Mouse (Mus musculus): ENCODE measurements around the gene Fignl1. TPM values are rescaled to one million over a fixed set of nuclear protein-coding genes. Genes with fewer than 3 reads are reported as not detected.
A peak's percentile ranks its signal among the peaks of the same experiment; 100 is the strongest.

Gene Fignl1
- polyA plus RNA-seq, 1 experiment from 2014 or later: 13.3 TPM

DNA sequence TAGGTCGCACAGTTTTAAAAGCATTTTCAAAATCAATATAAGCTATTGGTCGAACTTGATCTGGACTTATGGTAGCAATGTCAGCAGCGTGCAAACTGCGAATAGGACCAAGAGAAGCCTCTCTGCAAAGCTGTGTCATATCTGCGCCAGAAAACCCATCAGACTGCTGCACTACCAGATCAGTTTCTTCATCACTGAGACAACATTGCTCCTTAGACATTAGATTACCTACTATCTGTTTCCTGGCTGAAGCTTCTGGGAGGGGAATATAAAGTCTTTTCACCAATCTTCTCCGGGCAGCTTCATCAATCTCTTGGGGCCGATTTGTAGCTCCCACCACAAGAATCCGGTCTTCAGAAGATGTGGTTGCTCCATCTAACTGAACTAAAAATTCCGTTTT, 7.7 kb downstream of the Fignl1 start:
- no peaks in the 10 kb centered on the region for H3K9me3 ChIP-seq (ENCODE audit: control insufficient read depth, low read length)
- H3K4me3 ChIP-seq (replicated peaks; ENCODE audit: low read length): no peak overlapping the region
- ATAC-seq (ENCODE audit: low FRiP score) (no peak), DNase-seq (ENCODE audit: low spot score) (no peak)
- no peaks in the 10 kb centered on the region for H3K4me1 ChIP-seq (replicated peaks; ENCODE audit: control insufficient read depth, insufficient read depth, low read length)
- no peak overlapping the region for H3K9ac ChIP-seq
- WGBS: 97% methylated on average over 9 of the region's 9 CpGs
- peaks cover 21% of the 10 kb centered on the region for H3K36me3 ChIP-seq (replicated peaks; ENCODE audit: control insufficient read depth, insufficient read depth)
- H3K27ac ChIP-seq: no peak overlapping the region
- H3K27me3 ChIP-seq (ENCODE audit: control insufficient read depth, insufficient read depth, low read length): no peaks in the 10 kb centered on the region
- H3K4me2 ChIP-seq (replicated peaks): no peak overlapping the region

DNA sequence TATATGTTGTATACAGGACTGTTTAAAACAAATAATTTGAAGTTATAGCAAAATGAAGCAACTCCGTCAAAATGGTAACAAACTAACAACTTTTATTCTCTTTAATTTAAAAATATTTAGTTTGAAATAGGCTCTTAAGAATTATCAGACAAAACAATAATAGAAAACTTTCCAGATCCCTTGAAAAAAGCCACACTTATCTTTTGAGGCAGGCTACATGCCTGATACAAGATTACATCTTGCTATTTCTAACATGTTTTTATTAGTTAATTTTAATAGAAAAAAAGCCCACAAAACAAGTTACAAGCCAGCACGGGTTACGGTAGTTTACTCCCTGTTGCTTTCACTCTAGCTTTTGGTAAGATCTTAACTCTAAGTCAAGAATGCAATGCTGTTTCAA, 8.5 kb downstream of the Fignl1 start:
- Histone ChIP-seq H3K27me3 (ENCODE audit: control insufficient read depth, insufficient read depth, low read length) (no peaks in the 10 kb centered on the region), H3K4me2 (replicated peaks) (no peak overlapping the region), H3K27ac (no peak overlapping the region), H3K9ac (no peak overlapping the region), H3K4me1 (replicated peaks; ENCODE audit: control insufficient read depth, insufficient read depth, low read length) (no peaks in the 10 kb centered on the region), H3K36me3 (replicated peaks; ENCODE audit: control insufficient read depth, insufficient read depth) (peaks cover 21% of the 10 kb centered on the region), H3K4me3 (replicated peaks; ENCODE audit: low read length) (no peak overlapping the region), H3K9me3 (ENCODE audit: control insufficient read depth, low read length) (no peaks in the 10 kb centered on the region)
- ATAC-seq (ENCODE audit: low FRiP score) (no peak), DNase-seq (ENCODE audit: low spot score) (no peak)
- 94% methylated on average over 3 of the region's 3 CpGs for WGBS

DNA sequence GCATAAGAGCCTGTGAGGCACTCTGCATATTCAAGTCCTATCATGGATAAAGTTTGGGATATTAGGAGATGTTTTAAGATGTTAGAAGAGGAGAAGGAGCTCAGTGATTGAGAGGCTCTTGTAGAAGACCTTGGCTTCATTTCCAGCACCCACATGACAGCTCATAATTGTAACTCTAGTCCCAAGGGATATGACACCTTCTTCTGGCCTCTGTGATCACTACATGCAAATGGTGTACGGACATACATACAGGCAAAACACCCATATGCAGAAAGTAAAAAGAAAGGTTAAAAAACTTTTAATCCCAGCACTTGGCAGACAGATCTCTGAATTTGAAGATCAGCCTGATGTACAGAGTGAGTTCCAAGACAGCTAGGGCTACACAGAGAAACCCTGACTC, 10.1 kb downstream of the Fignl1 start:
- 97% methylated on average over 1 of the region's 1 CpGs for WGBS

DNA sequence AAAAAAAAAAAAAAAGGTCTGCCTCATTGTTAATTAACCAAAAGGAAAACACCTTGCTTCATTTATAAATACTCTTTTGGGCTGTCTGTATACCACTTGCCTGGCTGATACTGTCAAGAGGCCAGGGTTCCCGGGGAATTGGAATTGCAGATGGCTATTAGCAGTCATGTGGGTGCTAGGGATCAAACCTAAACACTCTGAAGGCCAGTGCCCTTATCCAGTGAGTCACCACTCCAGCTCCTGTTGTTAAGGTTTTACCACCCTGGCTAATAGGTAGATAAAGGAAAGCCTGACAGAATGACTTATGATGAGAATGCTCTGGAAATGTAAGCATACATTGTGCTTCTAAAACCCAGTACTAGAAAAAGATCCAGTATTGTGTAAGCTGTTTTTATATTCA, 14.1 kb downstream of the Fignl1 start:
- ATAC-seq (ENCODE audit: low FRiP score) (no peak), DNase-seq (ENCODE audit: low spot score) (no peak)
- H3K27ac ChIP-seq: no peak overlapping the region
- H3K9me3 ChIP-seq (ENCODE audit: control insufficient read depth, low read length): no peaks in the 10 kb centered on the region
- no peak overlapping the region for H3K4me3 ChIP-seq (replicated peaks; ENCODE audit: low read length)
- WGBS: 93% methylated on average over 1 of the region's 1 CpGs
- H3K4me1 ChIP-seq (replicated peaks; ENCODE audit: control insufficient read depth, insufficient read depth, low read length): no peaks in the 10 kb centered on the region
- no peaks in the 10 kb centered on the region for H3K27me3 ChIP-seq (ENCODE audit: control insufficient read depth, insufficient read depth, low read length)
- H3K4me2 ChIP-seq (replicated peaks): no peak overlapping the region
- H3K9ac ChIP-seq: no peak overlapping the region
- no peaks in the 10 kb centered on the region for H3K36me3 ChIP-seq (replicated peaks; ENCODE audit: control insufficient read depth, insufficient read depth)

More for the DNA sequence above, 10.1 kb downstream of the Fignl1 start:
- Histone ChIP-seq H3K36me3 (replicated peaks; ENCODE audit: control insufficient read depth, insufficient read depth) (peaks cover 21% of the 10 kb centered on the region), H3K27ac (no peak overlapping the region), H3K4me1 (replicated peaks; ENCODE audit: control insufficient read depth, insufficient read depth, low read length) (no peaks in the 10 kb centered on the region), H3K4me3 (replicated peaks; ENCODE audit: low read length) (no peak overlapping the region), H3K9me3 (ENCODE audit: control insufficient read depth, low read length) (no peaks in the 10 kb centered on the region), H3K9ac (no peak overlapping the region), H3K4me2 (replicated peaks) (no peak overlapping the region), H3K27me3 (ENCODE audit: control insufficient read depth, insufficient read depth, low read length) (no peaks in the 10 kb centered on the region)
- DNase-seq (ENCODE audit: low spot score) (no peak), ATAC-seq (ENCODE audit: low FRiP score) (no peak)

DNA sequence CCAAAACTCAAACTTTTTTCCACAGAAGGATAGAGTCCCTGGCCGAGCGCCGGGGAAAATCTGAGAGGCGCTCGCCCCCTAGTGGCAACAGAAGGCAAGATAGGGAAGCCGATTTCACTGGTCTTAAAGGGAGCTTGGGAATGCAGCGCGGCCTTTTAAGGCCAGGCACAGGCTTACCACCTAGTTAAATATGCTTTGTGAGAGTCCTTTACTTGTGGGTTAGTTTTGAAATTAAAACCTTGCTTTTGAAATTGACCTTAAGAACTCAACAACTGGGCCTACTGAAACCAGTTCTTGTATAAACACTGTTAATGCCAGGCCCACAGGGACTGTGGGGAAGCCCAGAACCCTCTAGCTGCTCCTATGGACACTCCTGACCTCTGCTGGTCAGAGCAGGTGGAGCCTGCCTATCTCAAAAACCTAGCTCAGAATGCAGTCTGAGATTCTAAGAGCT, 20.2 kb downstream of the Fignl1 start:
- Histone ChIP-seq H3K36me3 (replicated peaks; ENCODE audit: control insufficient read depth, insufficient read depth) (no peaks in the 10 kb centered on the region), H3K9me3 (ENCODE audit: control insufficient read depth, low read length) (no peaks in the 10 kb centered on the region), H3K9ac (no peak overlapping the region), H3K4me2 (replicated peaks) (peak overlapping the region; percentile 36; the same call in 1 of the 2 replicates), H3K27ac (no peak overlapping the region), H3K4me3 (replicated peaks; ENCODE audit: low read length) (no peak overlapping the region), H3K27me3 (ENCODE audit: control insufficient read depth, insufficient read depth, low read length) (no peaks in the 10 kb centered on the region), H3K4me1 (replicated peaks; ENCODE audit: control insufficient read depth, insufficient read depth, low read length) (no peaks in the 10 kb centered on the region)
- DNase-seq (ENCODE audit: low spot score): peak; percentile 88
- 0% methylated on average over 8 of the region's 8 CpGs for WGBS
- peak; percentile 94 for ATAC-seq (ENCODE audit: low FRiP score)

DNA sequence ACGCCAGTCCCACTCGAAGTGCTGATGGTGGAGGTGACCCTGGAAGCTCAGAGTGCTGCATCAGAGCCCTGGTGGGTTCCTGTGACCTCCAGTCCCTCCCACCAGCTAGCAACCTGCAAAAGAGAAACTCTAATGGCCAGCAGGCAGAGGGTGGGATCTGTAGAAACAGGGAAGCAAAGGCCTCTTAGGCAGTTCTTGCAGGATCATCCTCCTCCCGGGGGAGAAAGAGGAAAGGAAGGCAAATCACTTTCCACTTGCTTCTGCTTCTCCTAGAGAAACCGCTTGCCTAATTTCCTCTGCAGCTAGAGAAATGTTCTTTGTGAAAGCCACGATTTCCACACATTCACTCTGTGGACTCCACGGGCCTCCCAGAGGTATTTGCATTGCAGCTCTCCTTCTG, 23.3 kb downstream of the Fignl1 start:
- Histone ChIP-seq H3K4me3 (replicated peaks; ENCODE audit: low read length) (no peak overlapping the region), H3K4me2 (replicated peaks) (no peak overlapping the region), H3K27me3 (ENCODE audit: control insufficient read depth, insufficient read depth, low read length) (no peaks in the 10 kb centered on the region), H3K36me3 (replicated peaks; ENCODE audit: control insufficient read depth, insufficient read depth) (no peaks in the 10 kb centered on the region), H3K9me3 (ENCODE audit: control insufficient read depth, low read length) (no peaks in the 10 kb centered on the region), H3K9ac (no peak overlapping the region), H3K4me1 (replicated peaks; ENCODE audit: control insufficient read depth, insufficient read depth, low read length) (no peaks in the 10 kb centered on the region), H3K27ac (no peak overlapping the region)
- WGBS: 74% methylated on average over 6 of the region's 6 CpGs
- no peak for ATAC-seq (ENCODE audit: low FRiP score)
- no peak for DNase-seq (ENCODE audit: low spot score)

DNA sequence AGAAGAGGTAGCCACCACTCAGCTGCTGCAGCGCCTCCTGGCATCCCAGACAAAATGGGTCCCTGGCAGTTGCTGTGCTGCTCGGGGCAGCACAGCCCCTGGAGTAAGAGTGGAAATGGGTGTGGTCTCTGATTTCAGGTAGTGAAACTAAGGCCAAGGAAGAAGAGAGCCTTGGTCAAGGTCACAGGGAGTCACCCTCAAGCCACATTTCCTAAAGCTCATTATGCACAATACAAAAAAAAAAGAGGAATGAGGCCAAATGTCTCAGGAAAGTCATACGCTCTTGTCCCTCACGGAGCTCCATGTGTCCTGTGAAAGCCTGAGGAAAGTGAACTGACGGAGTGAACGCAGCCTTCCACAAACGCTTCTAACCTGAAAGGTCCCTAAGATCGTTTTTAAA, 27.0 kb downstream of the Fignl1 start:
- no peak for ATAC-seq (ENCODE audit: low FRiP score)
- H3K4me1 ChIP-seq (replicated peaks; ENCODE audit: control insufficient read depth, insufficient read depth, low read length): no peaks in the 10 kb centered on the region
- no peaks in the 10 kb centered on the region for H3K36me3 ChIP-seq (replicated peaks; ENCODE audit: control insufficient read depth, insufficient read depth)
- H3K27ac ChIP-seq: no peak overlapping the region
- H3K27me3 ChIP-seq (ENCODE audit: control insufficient read depth, insufficient read depth, low read length): no peaks in the 10 kb centered on the region
- H3K9ac ChIP-seq: no peak overlapping the region
- WGBS: 89% methylated on average over 8 of the region's 8 CpGs
- no peaks in the 10 kb centered on the region for H3K9me3 ChIP-seq (ENCODE audit: control insufficient read depth, low read length)
- H3K4me2 ChIP-seq (replicated peaks): no peak overlapping the region
- H3K4me3 ChIP-seq (replicated peaks; ENCODE audit: low read length): no peak overlapping the region
- no peak for DNase-seq (ENCODE audit: low spot score)

DNA sequence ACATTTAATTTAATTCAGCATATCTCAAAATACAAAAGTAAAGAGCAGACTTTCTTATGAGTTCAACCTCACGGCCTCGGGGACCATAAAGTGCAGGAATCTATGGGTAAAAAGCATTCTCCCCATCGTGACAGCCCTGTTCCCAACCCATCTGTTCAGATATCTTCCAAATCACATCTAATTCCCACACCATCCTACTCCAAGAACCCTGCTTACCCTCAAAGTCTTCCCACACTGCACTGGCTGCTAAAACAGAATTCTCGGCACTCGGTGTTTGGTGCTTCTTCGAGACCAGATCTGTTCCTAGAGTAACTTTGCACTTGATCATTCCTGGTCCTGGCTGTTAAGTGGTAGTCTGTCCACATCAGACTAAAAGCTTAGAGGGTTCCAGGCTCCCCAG, 30.4 kb downstream of the Fignl1 start:
- DNase-seq (ENCODE audit: low spot score) (no peak), ATAC-seq (ENCODE audit: low FRiP score) (no peak)
- no peak overlapping the region for H3K9ac ChIP-seq
- H3K4me2 ChIP-seq (replicated peaks): no peak overlapping the region
- no peak overlapping the region for H3K27ac ChIP-seq
- no peaks in the 10 kb centered on the region for H3K9me3 ChIP-seq (ENCODE audit: control insufficient read depth, low read length)
- 96% methylated on average over 6 of the region's 6 CpGs for WGBS
- H3K4me1 ChIP-seq (replicated peaks; ENCODE audit: control insufficient read depth, insufficient read depth, low read length): no peaks in the 10 kb centered on the region
- no peak overlapping the region for H3K4me3 ChIP-seq (replicated peaks; ENCODE audit: low read length)
- H3K36me3 ChIP-seq (replicated peaks; ENCODE audit: control insufficient read depth, insufficient read depth): no peaks in the 10 kb centered on the region
- no peaks in the 10 kb centered on the region for H3K27me3 ChIP-seq (ENCODE audit: control insufficient read depth, insufficient read depth, low read length)

DNA sequence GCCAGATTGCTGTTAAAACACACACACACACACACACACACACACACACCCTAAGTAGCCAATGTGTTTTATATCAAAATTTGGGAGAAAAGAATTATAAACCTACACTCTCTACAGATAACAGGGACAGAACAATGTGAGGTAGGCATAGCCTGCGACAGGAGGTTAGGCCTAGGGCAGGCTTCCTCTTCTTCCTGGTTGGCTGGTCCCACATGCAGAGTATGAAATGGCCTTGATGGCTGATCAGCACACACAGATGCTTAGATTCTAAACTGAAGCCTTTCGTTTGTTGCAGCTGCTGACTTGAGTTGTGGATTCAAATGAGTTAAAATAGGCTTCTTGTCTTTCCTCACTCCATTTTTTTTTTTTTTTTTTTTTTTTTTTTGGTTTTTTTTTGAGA, 31.0 kb downstream of the Fignl1 start:
- Histone ChIP-seq H3K27ac (no peak overlapping the region), H3K27me3 (ENCODE audit: control insufficient read depth, insufficient read depth, low read length) (no peaks in the 10 kb centered on the region), H3K9ac (no peak overlapping the region), H3K9me3 (ENCODE audit: control insufficient read depth, low read length) (no peaks in the 10 kb centered on the region), H3K4me1 (replicated peaks; ENCODE audit: control insufficient read depth, insufficient read depth, low read length) (no peaks in the 10 kb centered on the region), H3K36me3 (replicated peaks; ENCODE audit: control insufficient read depth, insufficient read depth) (no peaks in the 10 kb centered on the region), H3K4me2 (replicated peaks) (no peak overlapping the region), H3K4me3 (replicated peaks; ENCODE audit: low read length) (no peak overlapping the region)
- no peak for DNase-seq (ENCODE audit: low spot score)
- WGBS: 93% methylated on average over 2 of the region's 2 CpGs
- ATAC-seq (ENCODE audit: low FRiP score): no peak

DNA sequence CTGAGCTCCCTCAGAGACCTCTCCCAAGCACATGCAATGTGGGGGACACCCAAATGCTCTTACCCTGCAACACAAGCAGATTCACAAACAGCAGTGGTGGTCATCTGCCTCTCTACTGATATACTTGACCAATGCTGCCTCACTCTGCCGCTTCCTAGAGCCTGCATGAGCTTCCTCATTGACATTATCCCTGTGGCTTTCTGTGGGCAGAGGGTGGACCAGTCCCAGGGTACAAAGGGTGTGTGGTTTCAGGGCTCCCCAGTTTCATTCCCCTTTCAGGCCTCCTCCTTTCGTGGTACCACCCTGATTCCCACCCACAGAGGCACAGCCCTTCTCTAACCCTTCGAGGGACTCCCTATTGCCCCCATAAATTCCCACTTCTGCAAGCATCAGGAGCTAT, 31.5 kb downstream of the Fignl1 start:
- no peak overlapping the region for H3K9ac ChIP-seq
- H3K36me3 ChIP-seq (replicated peaks; ENCODE audit: control insufficient read depth, insufficient read depth): no peaks in the 10 kb centered on the region
- no peaks in the 10 kb centered on the region for H3K9me3 ChIP-seq (ENCODE audit: control insufficient read depth, low read length)
- no peak overlapping the region for H3K27ac ChIP-seq
- no peak for ATAC-seq (ENCODE audit: low FRiP score)
- DNase-seq (ENCODE audit: low spot score): no peak
- no peak overlapping the region for H3K4me2 ChIP-seq (replicated peaks)
- H3K4me1 ChIP-seq (replicated peaks; ENCODE audit: control insufficient read depth, insufficient read depth, low read length): no peaks in the 10 kb centered on the region
- WGBS: 79% methylated on average over 3 of the region's 3 CpGs
- H3K4me3 ChIP-seq (replicated peaks; ENCODE audit: low read length): no peak overlapping the region
- no peaks in the 10 kb centered on the region for H3K27me3 ChIP-seq (ENCODE audit: control insufficient read depth, insufficient read depth, low read length)

Data from hindbrain, embryonic 14.5 days (tissue).